Mouse (Mus musculus) adrenal gland, adult 2 months (tissue): ENCODE measurements around the gene Zfp276. TPM values are rescaled to one million over a fixed set of nuclear protein-coding genes. Genes with fewer than 3 reads are reported as not detected.
"Not testable (repeated sequence)": the region's sequence is repeated elsewhere in the genome, so short reads cannot be mapped to it uniquely, and the experiment has no call there.

ENCODE experiments used
- DNase-seq: peaks from one replicate; pipeline ENCODE4 v3.0.0; 2021
- long read RNA-seq: library from polyadenylated mRNA; stranded (forward); transcript quantifications from one replicate; pipeline ENCODE4 v2.0.0, GENCODE M21; 2021
- polyA plus RNA-seq: library from polyadenylated mRNA; depleted of rRNA; stranded (reverse); fragments of >200 nt; gene quantifications from 2 replicates; pipeline ENCODE4 v1.2.3, GENCODE M21; 2012; rRNA removed
- total RNA-seq, 2 experiments: library from RNA; stranded (reverse); gene quantifications; 2 replicates each; pipeline ENCODE4 v1.2.3; 2021

Gene Zfp276
- total RNA-seq, result 10 to 100 TPM; 19.8 to 21.5 TPM
- 45.0 and 45.6 TPM in 2 replicates for polyA plus RNA-seq
- long read RNA-seq, full-length matches to known transcripts, result 3 of 13 reads
- long read RNA-seq, partial matches to known transcripts, result 1 of 13 reads
- long read RNA-seq, other reads (novel, unspliced or antisense), result 9 of 13 reads

GRCm38 (mm10) chr8:123254099-123254885 is at the start of gene Zfp276, which contains the start of gene Vps9d1:
TSS of gene Zfp276 (plus strand) at chr8:123254195.
TSS of gene Vps9d1 (minus strand) at chr8:123254348.
- DNase-seq, result peak; percentile 93

- DNase-seq, result no peak
These were observed 42.1 kb upstream of the Zfp276 start for GRCm38 (mm10) chr8:123211876-123212275.

GRCm38 (mm10) chr8:123212321-123213117 is 41.5 kb upstream of the Zfp276 start, which contains the start of the genes Chmp1a and Spata33:
TSS of gene Chmp1a (minus strand) at chr8:123212763.
TSS of gene Spata33 (plus strand) at chr8:123212832.
- DNase-seq, result peak; percentile 96

- no peak for DNase-seq
These were observed 40.8 kb upstream of the Zfp276 start for GRCm38 (mm10) chr8:123213118-123213772.

DNA sequence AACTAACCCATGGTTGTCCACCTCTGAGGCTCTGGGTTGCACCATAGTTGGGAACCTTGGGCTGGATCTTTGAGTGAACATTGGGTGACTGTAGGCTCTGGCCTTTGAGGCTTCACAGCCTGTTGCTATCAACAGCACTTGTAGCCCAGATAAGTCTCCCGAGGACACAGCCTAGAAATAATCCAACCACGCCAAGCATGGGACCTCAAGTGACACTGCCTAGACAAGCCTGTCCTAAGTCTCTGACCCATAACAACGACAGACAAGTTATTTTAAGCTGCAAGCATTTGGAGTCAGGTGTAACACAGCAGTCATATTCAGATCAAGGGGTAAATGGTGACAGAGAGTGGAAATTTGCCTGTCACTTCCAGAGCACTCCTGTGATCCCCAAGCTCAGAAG is 38.6 kb upstream of the Zfp276 start:
- no peak for DNase-seq

- DNase-seq, result no peak
These were observed 33.1 kb upstream of the Zfp276 start for GRCm38 (mm10) chr8:123220917-123221316.

DNA sequence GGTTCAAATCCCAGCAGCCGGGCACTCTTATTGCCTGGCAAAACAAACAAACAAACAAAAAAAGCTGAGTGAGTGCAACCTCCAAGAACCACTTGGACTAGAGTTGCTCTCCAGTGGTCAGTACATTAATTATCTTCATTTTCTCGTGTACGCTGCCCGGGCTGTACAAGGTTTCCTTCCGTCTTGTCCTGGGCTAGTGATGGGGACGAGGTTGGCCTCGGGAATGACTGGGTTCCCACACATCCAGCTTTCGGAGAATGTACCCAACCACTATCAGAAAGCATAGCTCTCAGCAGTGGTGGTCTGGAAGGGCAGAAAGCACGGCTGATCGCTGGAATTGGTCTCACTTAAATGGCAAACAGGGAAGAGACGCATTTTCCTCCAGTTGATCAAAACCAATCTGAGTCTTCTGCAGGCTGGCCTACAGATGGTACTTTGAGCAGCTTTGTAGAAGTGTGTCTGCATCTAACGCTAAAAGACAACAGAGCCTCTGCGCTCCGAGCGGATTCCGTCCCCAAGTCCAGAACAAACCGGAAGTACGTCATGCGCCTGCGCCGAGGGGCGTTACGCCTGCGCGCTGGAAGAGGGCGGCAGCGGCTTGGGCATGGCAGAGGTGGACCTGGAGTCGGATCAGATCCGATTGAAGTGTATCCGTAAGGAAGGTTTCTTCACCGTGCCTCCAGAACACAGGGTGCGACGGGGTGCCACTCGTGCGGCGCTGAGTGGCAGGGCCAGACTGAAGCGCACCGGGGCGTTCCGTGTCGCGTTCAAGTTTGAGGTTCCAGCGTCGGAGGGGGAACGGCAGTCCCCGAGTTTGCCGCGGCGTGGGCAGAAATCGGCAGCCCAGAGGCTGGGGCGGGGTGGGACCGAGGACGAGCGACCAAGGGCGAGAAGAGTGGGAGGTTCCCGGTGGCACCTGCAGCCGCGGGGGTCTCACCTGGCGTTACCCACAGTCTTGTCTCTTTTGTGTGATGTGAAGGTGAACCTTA is 29.4 kb upstream of the Zfp276 start, which contains the start of gene Cdk10:
Gene Cdk10 (plus strand): TSS at position 565 of the 989 bp plus-strand sequence.
- peak; percentile 96 for DNase-seq

GRCm38 (mm10) chr8:123228416-123228815 is 25.6 kb upstream of the Zfp276 start:
- no peak for DNase-seq

DNA sequence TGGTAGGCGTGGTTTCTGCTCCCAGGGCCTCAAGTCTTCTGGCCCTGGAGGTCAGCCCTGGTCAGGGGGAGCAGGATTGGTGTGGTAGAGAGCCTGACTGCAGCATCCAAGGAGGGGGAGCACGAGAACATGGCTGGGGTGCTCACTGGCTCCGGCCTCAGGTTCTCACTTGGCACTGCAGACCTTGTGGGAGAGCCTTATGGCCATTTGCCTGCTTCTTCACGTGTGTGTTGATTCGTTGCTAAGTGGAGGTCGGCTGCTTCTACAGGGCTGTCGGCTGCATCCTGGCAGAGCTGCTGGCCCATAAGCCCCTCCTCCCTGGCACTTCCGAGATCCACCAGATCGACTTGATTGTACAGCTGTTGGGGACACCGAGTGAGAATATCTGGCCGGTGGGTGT is 23.7 kb upstream of the Zfp276 start:
- not testable (repeated sequence) for DNase-seq

- DNase-seq, result no peak
These were observed 22.3 kb upstream of the Zfp276 start for GRCm38 (mm10) chr8:123231742-123232141.

DNA sequence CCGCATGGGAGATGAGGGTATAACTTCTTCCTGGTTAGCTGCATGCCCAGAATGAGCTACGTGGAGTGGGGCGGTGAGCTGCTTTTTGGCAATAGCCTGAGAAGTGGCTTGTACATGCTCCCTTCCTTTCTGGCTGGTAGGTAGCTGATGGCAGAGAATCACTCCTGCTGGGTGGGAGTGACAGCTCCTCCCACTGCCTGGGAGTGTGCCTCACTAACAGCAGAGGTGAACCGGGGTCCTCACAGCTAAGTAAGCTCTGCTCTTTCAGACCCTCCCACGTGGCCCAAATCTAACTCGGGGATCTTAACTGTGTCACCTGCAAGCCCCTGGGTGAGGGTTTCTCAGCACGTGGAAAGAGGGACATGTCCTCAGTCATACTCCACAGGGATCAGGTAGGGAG is 21.4 kb upstream of the Zfp276 start:
- no peak for DNase-seq

- no peak for DNase-seq
These were observed 20.7 kb upstream of the Zfp276 start for GRCm38 (mm10) chr8:123233300-123233699.

DNA sequence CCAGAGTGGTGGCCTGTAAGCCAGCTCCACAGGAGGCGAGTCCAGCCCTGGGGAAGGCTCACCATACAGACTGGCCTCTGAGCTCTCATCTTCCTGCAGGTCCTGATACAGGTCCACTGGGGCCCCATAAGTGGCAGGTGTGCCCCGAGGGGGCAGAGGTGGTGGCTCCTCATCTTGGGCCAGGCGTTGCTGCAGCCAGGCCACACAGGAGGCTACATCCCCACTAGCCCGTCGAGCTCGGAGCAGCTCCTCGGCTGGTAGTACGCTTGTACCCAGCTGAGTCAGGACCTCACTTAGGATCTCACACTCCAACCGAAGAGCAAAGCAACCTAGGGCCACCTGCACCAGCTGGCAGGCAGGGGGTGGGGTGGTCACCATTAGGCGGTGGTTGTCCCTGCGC is 20.2 kb upstream of the Zfp276 start:
- DNase-seq, result no peak

- no peak for DNase-seq
These were observed 19.0 kb upstream of the Zfp276 start for GRCm38 (mm10) chr8:123234918-123235519.

GRCm38 (mm10) chr8:123235520-123236497 is 18.2 kb upstream of the Zfp276 start, which contains the start of gene Spata2l:
TSS of gene Spata2l (minus strand) at chr8:123236233.
- DNase-seq, result peak; percentile 93

GRCm38 (mm10) chr8:123239398-123239797 is 14.6 kb upstream of the Zfp276 start:
- peak; percentile 65 for DNase-seq

GRCm38 (mm10) chr8:123242107-123242923 is 11.7 kb upstream of the Zfp276 start:
- DNase-seq, result no peak

DNA sequence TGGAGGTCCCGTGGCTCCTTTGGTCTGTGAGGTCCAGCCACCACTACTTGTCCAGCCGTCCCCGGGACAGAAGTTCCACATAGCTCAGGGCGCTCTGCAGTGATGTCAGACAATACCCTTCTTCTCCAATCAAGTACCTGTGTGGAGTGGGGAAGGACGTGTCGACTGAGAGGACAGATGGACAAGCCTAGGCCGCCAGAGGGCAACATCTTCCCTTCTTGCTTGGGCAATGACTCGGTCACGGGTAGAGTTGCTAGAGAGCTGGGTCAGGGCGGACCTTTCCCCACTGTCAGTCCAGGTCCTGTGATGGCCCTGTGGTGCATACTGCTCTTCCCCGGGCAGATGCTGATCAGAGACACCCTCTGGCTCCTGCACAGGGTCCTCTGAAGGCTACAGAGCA is 10.9 kb upstream of the Zfp276 start:
- no peak for DNase-seq
